Mouse (Mus musculus): ENCODE data around the gene Aplp1.
A peak's percentile ranks its signal among the peaks of the same experiment; 100 is the strongest.

The Aplp1 gene

DNA sequence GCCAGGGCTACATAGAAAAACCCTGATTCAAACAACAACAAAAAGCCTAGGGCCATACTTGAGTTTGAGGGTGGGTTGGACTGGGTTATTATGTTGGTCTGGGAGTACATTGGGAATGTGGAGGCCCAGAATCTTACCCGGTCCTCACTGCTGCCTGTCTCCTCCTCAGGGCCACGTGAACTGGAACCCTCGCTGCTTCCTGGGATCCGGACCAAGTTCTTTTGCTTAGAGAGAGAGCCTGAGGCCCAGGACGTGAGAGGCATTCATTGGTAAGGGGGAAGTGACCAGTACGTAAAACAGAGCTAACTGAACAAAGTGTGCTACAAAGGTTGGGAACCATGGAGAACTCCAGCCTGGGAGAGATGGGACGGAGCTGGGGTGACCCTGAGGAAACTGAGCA is 4.9 kb upstream of the Aplp1 start:
- DNase-seq (ENCODE audit: low spot score), result no peak

DNA sequence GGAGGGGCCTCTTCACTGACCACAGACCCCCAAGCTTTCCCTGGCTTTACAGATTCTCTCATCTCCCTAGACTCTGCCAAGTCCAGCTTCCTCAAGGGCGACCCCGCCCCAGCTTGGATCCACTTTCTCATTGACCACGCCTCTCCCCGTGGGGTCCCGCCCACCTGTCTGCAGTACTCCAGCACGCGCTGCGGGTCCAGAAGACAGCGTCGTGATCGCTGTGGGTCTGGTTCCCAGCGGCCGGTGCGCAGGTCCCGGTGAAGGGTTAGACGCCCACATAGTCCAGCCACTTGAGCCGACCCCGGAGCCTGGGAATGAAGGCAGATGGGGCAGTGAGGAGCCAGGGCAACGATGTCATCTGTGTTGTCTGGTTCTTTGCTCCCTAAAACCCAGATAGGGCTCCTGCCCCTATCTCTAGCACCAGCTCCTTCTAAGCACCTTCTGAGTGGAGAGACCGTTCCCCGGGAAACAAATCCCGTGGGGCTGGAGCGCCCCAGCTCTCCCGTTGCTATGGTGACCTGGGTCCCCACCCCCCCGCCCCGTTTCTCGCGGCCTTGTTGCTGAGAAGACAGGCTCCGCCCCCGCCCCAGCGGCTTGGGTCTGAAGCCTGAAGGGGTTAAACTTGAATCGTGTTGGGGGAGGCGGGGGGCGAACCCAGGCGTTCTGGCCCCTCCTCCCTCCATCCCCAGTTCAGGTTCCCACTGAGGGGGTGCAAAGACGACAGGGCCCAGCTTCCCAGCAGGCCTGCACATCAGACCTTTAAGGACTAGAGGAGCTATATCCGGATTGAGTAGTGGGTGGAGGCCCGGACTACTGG is 973 bp downstream of the Aplp1 start:
- DNase-seq (ENCODE audit: low spot score), result peak; percentile 28

DNA sequence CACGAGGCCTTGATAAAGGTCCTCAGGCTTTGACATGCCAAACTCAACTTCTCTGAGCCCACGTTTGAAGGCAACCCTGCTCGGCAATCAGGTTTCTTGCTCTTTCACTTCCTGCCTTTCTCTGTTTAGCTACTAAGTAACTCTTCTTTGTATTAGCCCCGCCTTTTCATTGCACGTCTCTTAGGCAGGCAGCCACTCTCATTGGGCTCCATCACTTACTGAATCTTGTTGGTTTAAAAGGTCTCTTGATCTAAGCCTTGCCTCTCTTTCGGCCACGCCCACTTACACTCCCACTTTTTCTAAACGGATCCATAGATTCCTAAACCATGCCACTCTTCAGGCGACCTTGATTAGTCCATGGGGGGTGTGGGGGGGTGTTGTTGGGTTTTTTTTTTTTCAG is 1.6 kb downstream of the Aplp1 start:
- no peak for DNase-seq (ENCODE audit: low spot score)

DNA sequence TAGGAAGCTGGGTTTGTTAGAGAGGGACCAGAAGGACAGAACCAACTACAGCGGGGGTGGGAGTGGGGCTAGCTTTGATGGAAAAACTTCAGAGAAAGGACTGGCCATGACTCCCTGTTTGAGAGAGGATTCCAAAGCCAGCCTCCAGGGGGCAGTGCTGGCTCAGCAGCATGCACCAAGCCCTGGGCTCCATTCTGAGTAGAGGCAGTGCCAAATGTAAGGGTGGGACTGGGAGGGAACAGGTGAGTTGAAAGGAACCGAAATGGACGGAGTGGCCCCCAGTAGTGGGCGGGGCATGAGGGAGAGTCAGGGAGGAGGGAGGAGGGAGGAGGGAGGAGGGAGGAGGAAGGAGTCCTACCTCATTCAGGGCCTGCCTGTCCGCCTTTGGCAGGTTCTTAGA is 4.6 kb downstream of the Aplp1 start:
- peak; percentile 49 for DNase-seq (ENCODE audit: low spot score)

- no peak for DNase-seq (ENCODE audit: low spot score)
Observed at GRCm38 (mm10) chr7:30439734-30440133, 5.6 kb downstream of the Aplp1 start.

DNA sequence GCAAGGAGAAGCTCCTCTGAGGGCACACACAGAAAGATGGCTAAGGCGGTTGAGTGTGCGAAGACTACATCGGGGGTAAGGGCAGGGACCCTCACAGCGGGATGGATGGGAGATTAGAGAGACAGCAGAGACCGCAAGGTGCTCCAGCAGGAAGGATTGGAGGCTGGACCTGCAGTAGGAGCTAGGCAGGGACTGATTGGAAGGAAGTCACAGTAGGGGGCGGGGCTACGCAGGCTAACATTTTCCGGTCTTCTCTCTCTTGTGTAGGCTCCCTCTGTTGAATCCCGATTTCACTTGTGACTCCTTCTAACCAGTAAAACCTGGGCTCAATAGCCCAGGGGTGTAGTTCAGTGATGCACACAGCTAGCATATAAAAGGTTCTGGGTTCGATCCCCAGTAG is 8.5 kb downstream of the Aplp1 start:
- no peak for DNase-seq (ENCODE audit: low spot score)

GRCm38 (mm10) chr7:30435156-30435555 is 10.2 kb downstream of the Aplp1 start:
- DNase-seq (ENCODE audit: low spot score), result no peak

- no peak for DNase-seq (ENCODE audit: low spot score)
Observed at GRCm38 (mm10) chr7:30434701-30435100, 10.6 kb downstream of the Aplp1 start.

DNA sequence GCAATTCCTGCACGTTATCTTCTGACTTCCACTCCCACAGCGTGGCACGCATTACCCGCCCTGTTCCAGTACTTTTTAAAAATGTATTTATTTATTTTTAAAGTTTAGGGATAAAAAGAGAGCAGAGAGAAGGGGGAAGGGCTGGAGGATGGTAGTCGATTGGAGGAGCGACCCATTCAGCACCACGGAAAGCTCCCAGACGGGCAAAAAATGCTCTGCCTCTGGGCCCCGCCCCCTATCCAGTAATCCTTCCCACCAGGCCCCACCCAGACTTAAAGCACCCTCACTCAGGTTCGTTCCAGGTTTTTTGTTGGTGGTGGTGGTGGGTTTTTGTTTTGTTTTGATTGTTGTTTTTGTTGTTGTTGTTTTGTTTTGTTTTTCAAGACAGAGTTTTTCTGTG is 11.1 kb downstream of the Aplp1 start:
- no peak for DNase-seq (ENCODE audit: low spot score)

GRCm38 (mm10) chr7:30431793-30432192 is 13.5 kb downstream of the Aplp1 start:
- peak; percentile 81 for DNase-seq (ENCODE audit: low spot score)

- DNase-seq (ENCODE audit: low spot score), result no peak
Observed at GRCm38 (mm10) chr7:30430191-30430590, 15.1 kb downstream of the Aplp1 start.

DNA sequence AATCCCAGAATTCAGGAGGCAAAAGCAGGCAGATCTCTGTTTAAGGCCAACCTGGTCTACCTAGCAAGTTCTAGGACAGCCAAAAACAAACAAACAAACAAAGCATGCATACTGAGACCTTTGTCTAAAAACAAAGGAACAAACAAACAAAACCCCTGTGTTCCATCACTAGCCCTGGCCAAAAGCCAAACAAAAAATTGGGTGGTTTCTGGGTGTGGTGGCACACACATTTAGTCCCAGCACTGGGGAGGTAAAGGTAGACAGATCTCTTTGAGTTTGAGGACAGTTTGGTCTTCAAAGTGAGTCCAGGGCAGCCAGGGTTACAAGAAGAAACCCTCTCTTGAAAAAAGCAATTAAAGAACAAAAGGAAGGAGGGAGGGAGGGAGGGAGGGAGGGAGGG is 16.0 kb downstream of the Aplp1 start:
- DNase-seq (ENCODE audit: low spot score), result no peak

- DNase-seq (ENCODE audit: low spot score), result peak; percentile 57
Observed at GRCm38 (mm10) chr7:30423071-30423641, 22.2 kb downstream of the Aplp1 start.

DNA sequence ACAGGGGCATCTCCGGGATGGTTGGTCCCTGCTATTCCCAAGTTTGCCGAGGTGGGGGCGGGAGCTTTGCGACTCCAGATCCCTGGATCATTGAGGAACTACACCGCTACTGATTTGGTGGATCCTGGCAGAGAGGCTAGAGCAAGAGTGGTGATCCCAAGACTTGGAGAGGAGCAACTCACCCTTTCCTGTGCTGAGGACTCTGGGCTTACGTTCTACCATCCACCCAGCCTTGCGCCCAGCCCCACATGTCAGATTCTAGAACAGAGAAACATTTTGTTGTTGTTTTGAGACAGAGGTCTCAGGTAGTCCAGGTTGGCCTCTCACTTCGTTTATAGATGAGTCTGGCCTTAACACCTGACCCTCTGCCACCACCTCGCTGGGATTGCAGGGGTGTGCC is 22.8 kb downstream of the Aplp1 start:
- peak; percentile 60 for DNase-seq (ENCODE audit: low spot score)

DNA sequence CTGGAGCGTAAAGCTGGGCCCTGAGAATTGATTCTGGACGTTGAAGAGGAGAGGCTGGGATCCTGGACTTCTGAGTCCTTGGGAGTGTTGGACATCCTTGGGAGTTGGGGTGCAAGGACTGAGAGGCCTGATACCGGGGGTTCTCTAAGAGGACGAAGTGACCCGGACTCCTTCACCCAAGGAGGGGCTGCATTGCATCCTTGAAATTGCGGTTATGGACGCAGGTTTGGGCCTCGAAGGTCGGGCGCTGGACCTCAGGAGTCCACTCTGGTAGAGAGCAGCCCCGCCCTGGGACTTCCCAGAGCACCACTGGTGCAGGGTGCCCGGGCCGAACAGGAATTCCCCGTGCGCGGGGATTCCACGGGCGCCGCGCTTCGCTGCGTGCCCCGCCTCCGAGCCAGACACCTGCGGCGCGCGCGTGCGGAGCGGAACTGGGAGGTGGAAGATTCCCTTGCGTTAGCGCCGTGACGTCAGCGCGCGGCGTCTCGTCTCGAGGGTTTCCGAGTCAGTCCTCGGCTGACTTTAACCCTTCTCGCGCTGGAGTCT is 23.4 kb downstream of the Aplp1 start:
- peak; percentile 96 for DNase-seq (ENCODE audit: low spot score)

- DNase-seq (ENCODE audit: low spot score), result peak; percentile 80
Observed at GRCm38 (mm10) chr7:30421175-30421889, 24.0 kb downstream of the Aplp1 start, which contains the start of gene Nfkbid. Gene Nfkbid, plus strand, starts transcription at chr7:30421732.

DNA sequence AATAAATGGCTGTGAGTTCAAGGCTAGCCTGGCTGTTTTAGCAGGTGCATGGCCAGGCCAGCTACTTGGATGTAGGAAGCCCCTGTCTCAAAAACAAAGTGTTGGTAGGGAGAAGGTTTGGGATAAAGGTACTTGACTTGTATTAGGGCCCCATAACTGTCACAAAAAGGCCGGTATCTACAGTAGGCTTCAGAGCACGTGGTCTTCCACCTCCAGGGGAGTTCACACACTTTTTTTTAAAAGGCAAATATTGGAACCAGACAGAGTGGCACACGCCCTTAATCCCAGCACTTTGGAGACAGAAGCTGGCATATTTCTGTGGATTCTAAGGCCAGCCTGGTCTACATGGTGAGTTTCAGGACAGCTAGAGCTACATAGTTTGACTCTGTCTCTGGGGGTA is 24.7 kb downstream of the Aplp1 start:
- DNase-seq (ENCODE audit: low spot score), result no peak

DNA sequence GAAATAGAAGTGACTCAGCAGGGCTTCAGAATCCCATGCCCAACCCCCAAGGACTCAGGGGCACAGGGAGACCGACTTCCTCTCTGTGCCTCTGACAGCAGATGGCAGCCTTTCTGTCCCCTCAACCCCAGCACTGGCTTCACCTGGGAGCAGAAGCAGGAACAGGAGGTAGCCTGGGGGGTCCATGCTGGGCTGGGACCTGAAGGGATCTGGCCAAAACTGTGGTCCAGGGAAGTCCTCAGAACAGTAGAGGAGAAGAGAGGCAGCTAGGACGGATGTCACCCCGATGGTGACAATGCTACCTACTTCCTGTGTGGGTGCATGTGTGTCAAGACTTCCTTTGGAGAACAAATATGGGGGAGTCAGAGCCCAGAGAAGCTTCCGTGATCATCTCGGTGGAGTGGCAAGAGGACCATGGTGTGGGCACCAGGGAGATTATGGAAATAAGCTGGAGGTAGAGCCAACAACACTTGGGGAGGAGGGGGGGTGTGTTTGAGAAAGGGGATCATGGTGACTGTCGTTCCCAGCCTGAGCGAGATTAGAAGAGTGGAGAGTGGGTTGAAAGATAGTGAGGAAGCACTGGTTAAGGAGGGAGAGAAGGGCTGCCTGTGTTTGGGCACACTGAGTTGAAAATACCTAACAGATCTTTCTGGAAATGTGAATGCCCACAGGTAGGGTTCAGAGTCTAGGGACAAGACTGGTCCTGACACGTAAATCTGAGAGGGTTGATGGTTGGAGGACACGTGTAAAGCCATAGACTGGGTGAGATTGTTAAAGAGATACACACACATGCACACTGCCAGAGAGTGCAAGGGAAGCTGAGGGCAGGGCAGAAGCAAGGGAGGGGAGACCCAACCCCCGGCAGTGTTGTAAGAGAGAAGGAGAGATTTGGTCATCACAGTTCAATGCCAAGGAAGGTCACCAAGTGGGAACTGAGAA is 25.5 kb downstream of the Aplp1 start, which contains the start of gene Hcst:
Gene Hcst (minus strand): TSS at position 294 of the 939 bp plus-strand sequence.
- peak; percentile 71 for DNase-seq (ENCODE audit: low spot score)

- DNase-seq (ENCODE audit: low spot score), result peak; percentile 71
Observed at GRCm38 (mm10) chr7:30417856-30418255, 27.5 kb downstream of the Aplp1 start.

DNA sequence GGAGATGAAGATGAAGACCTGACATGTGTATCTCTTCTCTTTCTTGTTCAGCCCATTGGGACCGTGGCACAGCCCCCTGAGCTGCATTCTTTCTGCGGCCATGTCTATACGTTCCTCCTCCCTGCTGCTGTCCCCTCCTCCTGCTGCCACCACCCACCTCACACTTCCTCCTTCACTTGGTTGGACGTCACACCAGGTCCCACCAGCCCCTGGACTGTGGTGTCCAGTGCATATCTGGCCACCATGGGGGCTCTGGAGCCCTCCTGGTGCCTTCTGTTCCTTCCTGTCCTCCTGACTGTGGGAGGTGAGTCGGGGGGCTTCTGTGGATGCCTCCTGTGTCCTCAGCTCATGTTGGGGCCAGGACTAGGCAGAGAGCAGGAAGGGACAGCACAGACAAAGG is 31.7 kb downstream of the Aplp1 start, which contains the start of gene Tyrobp:
Gene Tyrobp (plus strand): TSS at position 165 of the 400 bp plus-strand sequence.
- no peak for DNase-seq (ENCODE audit: low spot score)

DNA sequence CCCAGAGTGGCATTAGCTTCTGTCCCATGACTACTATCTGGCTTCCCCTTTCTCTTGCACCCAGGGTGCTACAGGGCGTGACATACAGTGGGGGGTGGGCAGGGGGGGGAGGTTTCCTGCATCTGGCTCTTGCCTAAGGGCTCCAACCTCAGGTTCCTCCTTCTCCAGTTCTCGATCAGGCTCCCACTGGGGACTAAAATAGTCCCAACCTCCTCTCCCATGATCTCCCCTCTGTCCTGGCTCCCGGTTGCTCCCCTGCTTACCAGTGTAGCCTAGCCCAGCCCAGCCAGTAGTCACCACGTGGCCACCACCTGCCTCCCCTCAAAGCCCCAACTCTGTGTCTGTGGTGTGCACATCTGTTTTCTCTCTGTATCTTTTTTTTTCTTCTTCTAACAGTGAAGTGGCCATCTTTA is 32.6 kb downstream of the Aplp1 start:
- no peak for DNase-seq (ENCODE audit: low spot score)
